Mouse (Mus musculus): ENCODE results near the gene Cyp8b1. TPM values are rescaled to one million over a fixed set of nuclear protein-coding genes. Genes with fewer than 3 reads are reported as not detected.

Gene Cyp8b1
- polyA plus RNA-seq, 1 experiment from 2014 or later, result not detected

DNA sequence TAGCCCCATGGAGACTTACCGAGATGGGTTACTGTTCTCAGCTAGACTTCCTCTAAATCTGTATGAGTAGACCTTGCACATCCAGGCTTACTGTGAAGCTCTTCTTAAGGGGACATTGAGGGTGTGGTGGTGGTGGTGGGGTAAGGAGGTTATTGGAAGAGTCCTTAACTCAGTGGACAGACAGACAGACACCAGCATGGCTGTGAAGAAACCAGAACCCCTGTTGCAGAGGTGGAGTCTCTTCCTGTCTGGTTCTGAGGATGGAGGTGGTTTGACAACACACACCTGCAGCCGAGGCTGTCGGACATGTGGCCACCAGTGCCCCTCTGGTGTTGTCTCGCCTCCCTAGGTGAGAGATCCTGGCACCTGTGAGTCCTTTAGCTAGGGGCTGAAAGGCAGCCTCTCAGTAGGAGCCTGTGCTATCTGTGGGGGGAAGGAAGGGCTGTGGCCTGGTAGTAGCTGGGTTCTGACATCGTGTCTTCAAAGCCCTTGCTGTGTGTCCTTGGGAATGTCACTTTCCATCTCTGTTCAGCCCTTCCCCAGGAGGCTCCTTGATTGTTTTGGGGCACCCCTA lies 15.7 kb downstream of the Cyp8b1 start:
- no peak for ATAC-seq (ENCODE audit: low FRiP score)
- no peaks in the 10 kb centered on the region for H3K9me3 ChIP-seq (replicated peaks)
- H3K4me3 ChIP-seq, result no peak overlapping the region
- no peaks in the 10 kb centered on the region for H3K27me3 ChIP-seq
- no peak overlapping the region for H3K4me2 ChIP-seq (replicated peaks)
- H3K36me3 ChIP-seq, result no peaks in the 10 kb centered on the region
- H3K4me1 ChIP-seq, result no peaks in the 10 kb centered on the region
- 89% methylated on average over 5 of the region's 5 CpGs for WGBS
- H3K27ac ChIP-seq, result no peak overlapping the region
- H3K9ac ChIP-seq, result no peak overlapping the region

- Histone ChIP-seq H3K9me3 (replicated peaks) (no peaks in the 10 kb centered on the region), H3K27ac (no peak overlapping the region), H3K9ac (no peak overlapping the region), H3K36me3 (no peaks in the 10 kb centered on the region), H3K4me2 (replicated peaks) (no peak overlapping the region), H3K4me3 (no peak overlapping the region), H3K27me3 (no peaks in the 10 kb centered on the region), H3K4me1 (no peaks in the 10 kb centered on the region)
- WGBS, result 69% methylated on average over 6 of the region's 6 CpGs
- no peak for ATAC-seq (ENCODE audit: low FRiP score)
These were observed 16.8 kb downstream of the Cyp8b1 start for GRCm38 (mm10) chr9:121899306-121899705.

GRCm38 (mm10) chr9:121898245-121898644 lies 17.9 kb downstream of the Cyp8b1 start, which contains the start of gene Ackr2:
Gene Ackr2, plus strand, starts transcription at chr9:121898355.
- Histone ChIP-seq H3K4me1 (no peaks in the 10 kb centered on the region), H3K9me3 (replicated peaks) (no peaks in the 10 kb centered on the region), H3K27ac (no peak within 1 kb of the TSS), H3K9ac (no peak within 1 kb of the TSS), H3K4me2 (replicated peaks) (no peak within 1 kb of the TSS), H3K4me3 (no peak within 1 kb of the TSS), H3K36me3 (no peaks in the 10 kb centered on the region), H3K27me3 (no peaks in the 10 kb centered on the region)
- WGBS, result 74% methylated on average over 9 of the region's 9 CpGs
- ATAC-seq (ENCODE audit: low FRiP score), result no peak

DNA sequence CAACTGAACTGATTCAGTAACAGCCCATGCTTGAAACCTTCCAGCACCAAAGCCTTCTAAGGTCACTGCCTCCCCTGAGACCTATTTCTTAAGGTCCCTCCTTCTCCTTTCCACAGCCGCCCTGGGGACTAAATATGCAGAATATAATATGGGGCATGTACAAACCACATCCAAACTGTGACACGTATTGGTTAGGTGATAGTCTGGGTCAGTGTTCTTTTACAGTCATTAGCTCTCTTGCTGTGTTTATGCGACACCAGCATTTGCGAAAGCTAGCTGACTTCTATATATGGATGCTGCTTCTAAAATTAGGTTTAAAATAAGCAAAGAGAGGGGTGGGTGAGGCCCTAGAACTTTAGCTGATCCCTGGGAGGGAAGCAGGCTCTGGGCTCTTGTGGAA lies 19.3 kb downstream of the Cyp8b1 start:
- Histone ChIP-seq H3K36me3 (no peaks in the 10 kb centered on the region), H3K4me2 (replicated peaks) (no peak overlapping the region), H3K9me3 (replicated peaks) (no peaks in the 10 kb centered on the region), H3K4me1 (no peaks in the 10 kb centered on the region), H3K27ac (no peak overlapping the region), H3K27me3 (no peaks in the 10 kb centered on the region), H3K9ac (no peak overlapping the region), H3K4me3 (no peak overlapping the region)
- ATAC-seq (ENCODE audit: low FRiP score), result no peak
- 86% methylated on average over 4 of the region's 4 CpGs for WGBS

DNA sequence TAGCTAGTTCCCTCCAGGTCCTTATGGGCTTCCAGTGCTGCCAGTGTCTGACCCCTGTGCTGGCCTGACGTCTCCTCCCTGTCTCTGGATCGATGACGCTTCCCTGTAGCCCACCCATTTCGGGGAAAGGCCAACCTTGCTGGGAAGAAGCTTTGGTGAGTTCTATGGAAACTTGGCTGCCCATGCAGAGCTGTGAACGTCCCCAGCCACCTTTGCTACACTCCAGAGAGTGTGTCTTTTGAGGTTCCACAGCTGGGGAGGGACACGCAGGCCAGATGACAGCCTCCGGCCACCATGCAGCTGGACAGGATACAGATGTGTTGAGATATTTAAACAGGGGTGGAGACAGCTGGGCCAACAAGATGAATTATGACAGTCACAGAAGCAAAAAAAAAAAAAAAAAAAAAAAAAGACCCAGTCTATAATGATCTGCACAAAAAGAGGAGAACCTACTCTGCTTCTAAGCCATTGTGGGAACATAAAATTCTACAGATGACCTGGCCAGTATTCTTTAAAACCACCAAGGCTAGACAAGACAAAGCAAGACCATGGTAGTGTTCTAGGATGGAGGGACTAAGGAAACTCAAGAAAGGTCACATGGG lies 20.6 kb downstream of the Cyp8b1 start:
- no peak overlapping the region for H3K4me3 ChIP-seq
- peaks cover 4% of the 10 kb centered on the region for H3K4me1 ChIP-seq
- 79% methylated on average over 7 of the region's 7 CpGs for WGBS
- no peak overlapping the region for H3K9ac ChIP-seq
- H3K27ac ChIP-seq, result no peak overlapping the region
- H3K4me2 ChIP-seq (replicated peaks), result no peak overlapping the region
- H3K27me3 ChIP-seq, result no peaks in the 10 kb centered on the region
- ATAC-seq (ENCODE audit: low FRiP score), result no peak
- H3K36me3 ChIP-seq, result no peaks in the 10 kb centered on the region
- H3K9me3 ChIP-seq (replicated peaks), result no peaks in the 10 kb centered on the region

- no peaks in the 10 kb centered on the region for H3K9me3 ChIP-seq (replicated peaks)
- 88% methylated on average over 7 of the region's 7 CpGs for WGBS
- H3K27ac ChIP-seq, result no peak overlapping the region
- no peak overlapping the region for H3K9ac ChIP-seq
- H3K27me3 ChIP-seq, result no peaks in the 10 kb centered on the region
- H3K4me2 ChIP-seq (replicated peaks), result no peak overlapping the region
- no peak overlapping the region for H3K4me3 ChIP-seq
- peaks cover 6% of the 10 kb centered on the region for H3K4me1 ChIP-seq
- H3K36me3 ChIP-seq, result no peaks in the 10 kb centered on the region
- no peak for ATAC-seq (ENCODE audit: low FRiP score)
These were observed 21.7 kb downstream of the Cyp8b1 start for GRCm38 (mm10) chr9:121894447-121894846.

DNA sequence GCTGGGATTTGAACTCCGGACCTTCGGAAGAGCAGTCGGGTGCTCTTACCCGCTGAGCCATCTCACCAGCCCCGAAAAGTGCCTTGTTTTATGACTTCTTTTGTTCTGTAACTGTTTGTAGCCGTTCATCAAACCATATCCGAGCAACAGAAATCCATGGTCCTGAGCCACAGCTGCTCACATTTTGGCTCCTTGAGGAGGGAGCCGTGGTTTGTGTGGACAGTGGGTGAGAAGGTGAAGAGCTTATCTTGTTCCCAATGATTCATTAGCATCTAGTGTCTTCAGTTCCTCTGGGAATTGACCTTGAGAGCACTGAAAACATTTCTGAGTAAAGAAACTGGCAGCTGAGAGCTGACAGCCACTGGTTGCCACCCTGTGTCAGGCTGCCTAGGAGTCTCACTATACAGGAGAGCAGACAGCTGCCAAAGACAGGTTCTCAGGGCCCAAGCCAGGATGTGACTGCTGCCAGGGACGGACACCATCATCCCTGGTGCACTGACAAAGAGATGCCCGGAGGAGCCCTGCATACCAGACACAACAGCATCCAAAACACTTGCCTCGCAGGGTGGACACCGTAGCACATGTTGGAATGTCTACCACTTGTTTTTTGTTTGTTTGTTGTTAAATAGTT lies 23.9 kb downstream of the Cyp8b1 start:
- WGBS, result 86% methylated on average over 12 of the region's 12 CpGs
- Histone ChIP-seq H3K4me2 (replicated peaks) (no peak overlapping the region), H3K9ac (no peak overlapping the region), H3K27me3 (no peaks in the 10 kb centered on the region), H3K9me3 (replicated peaks) (no peaks in the 10 kb centered on the region), H3K4me3 (no peak overlapping the region), H3K4me1 (peaks cover 6% of the 10 kb centered on the region), H3K36me3 (no peaks in the 10 kb centered on the region), H3K27ac (no peak overlapping the region)
- no peak for ATAC-seq (ENCODE audit: low FRiP score)

DNA sequence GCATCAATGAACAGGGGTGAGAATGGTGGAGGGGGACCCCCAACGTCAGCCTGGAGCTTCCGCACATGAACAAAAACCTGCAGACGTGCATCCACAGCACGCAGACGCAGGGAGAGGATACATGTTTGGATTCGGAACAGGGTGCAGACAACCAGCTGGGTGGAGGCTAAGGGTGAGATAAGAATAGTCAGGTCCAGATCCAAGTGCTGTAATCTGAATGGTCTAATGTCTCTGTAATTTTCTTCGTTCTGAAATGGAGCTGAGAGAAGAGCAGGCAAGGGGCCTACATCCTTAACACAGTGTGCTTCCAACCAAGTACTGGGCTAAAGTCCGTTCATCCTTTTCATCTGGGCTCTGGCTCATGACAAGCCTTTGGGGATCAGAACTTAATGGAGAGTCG lies 24.8 kb downstream of the Cyp8b1 start:
- no peaks in the 10 kb centered on the region for H3K27me3 ChIP-seq
- no peaks in the 10 kb centered on the region for H3K9me3 ChIP-seq (replicated peaks)
- H3K36me3 ChIP-seq, result no peaks in the 10 kb centered on the region
- peaks cover 6% of the 10 kb centered on the region for H3K4me1 ChIP-seq
- H3K4me3 ChIP-seq, result no peak overlapping the region
- WGBS, result 85% methylated on average over 9 of the region's 9 CpGs
- H3K27ac ChIP-seq, result no peak overlapping the region
- ATAC-seq (ENCODE audit: low FRiP score), result no peak
- H3K4me2 ChIP-seq (replicated peaks), result no peak overlapping the region
- H3K9ac ChIP-seq, result no peak overlapping the region

DNA sequence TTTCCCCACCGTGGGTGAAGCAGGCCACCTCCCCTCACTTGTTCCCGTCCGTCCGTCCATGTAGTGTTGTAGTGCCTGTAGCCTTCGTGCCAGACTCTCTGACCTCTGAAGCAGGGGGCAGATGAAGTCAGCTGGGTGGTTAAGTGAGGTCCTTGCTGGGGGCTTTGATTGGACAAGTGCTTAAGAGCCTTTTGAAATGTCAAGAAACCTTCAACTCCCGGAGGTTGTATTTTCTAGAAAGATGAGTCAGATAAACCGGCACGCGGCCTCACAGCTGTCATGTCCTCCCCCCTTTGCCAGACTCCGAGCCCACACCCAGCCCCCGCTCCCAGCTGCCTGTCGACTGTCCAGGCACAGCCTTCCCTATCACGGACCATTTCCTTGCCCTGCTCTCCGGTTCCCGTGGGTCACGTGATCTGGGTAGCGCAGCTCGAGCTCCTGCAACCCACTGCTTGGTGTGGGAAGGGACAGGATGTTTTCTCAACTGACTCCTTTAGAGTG lies 25.6 kb downstream of the Cyp8b1 start:
- no peaks in the 10 kb centered on the region for H3K9me3 ChIP-seq (replicated peaks)
- no peaks in the 10 kb centered on the region for H3K36me3 ChIP-seq
- peak overlapping the region; percentile 21; the same call in 1 of the 2 replicates for H3K4me2 ChIP-seq (replicated peaks)
- H3K4me1 ChIP-seq, result peaks cover 6% of the 10 kb centered on the region
- no peak overlapping the region for H3K4me3 ChIP-seq
- no peaks in the 10 kb centered on the region for H3K27me3 ChIP-seq
- no peak overlapping the region for H3K9ac ChIP-seq
- 36% methylated on average over 18 of the region's 18 CpGs for WGBS
- peak; percentile 40; the same call in 1 of the 2 replicates for ATAC-seq (ENCODE audit: low FRiP score)
- H3K27ac ChIP-seq, result no peak overlapping the region

GRCm38 (mm10) chr9:121889927-121890440 lies 26.1 kb downstream of the Cyp8b1 start:
- 61% methylated on average over 4 of the region's 4 CpGs for WGBS
- Histone ChIP-seq H3K4me1 (peaks cover 6% of the 10 kb centered on the region), H3K36me3 (no peaks in the 10 kb centered on the region), H3K4me2 (replicated peaks) (no peak overlapping the region), H3K27ac (no peak overlapping the region), H3K4me3 (no peak overlapping the region), H3K9me3 (replicated peaks) (no peaks in the 10 kb centered on the region), H3K9ac (no peak overlapping the region), H3K27me3 (no peaks in the 10 kb centered on the region)
- ATAC-seq (ENCODE audit: low FRiP score), result no peak

DNA sequence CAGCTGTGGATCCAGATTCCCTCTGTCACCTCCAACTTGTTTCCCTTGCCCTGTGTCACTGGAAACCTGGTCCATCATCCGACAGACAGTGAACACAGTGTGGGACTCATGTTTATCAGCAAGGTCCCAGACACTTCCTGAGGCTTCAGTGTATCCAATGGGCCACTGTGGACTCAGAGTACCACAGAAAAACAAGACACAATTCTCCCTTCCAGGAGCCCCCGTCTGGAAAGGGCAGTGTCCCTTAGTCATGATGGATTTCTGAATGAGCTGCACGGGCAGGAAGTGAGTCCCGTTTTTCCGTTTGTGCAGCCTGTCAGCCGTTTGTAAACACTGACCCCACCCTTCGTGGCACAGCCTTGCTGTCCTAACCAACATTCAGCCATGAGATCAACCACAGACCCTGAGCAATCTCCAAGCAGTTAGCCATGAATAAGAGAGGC lies 34.1 kb downstream of the Cyp8b1 start:
- H3K9me3 ChIP-seq (replicated peaks), result no peaks in the 10 kb centered on the region
- H3K9ac ChIP-seq, result no peak overlapping the region
- no peak overlapping the region for H3K27ac ChIP-seq
- no peak overlapping the region for H3K4me3 ChIP-seq
- no peaks in the 10 kb centered on the region for H3K36me3 ChIP-seq
- 0 out of 2 replicates have a peak, but pooled peaks cover 2% of the 10 kb centered on the region for H3K4me1 ChIP-seq
- WGBS, result 68% methylated on average over 7 of the region's 7 CpGs
- no peaks in the 10 kb centered on the region for H3K27me3 ChIP-seq
- ATAC-seq (ENCODE audit: low FRiP score), result no peak
- H3K4me2 ChIP-seq (replicated peaks), result no peak overlapping the region

GRCm38 (mm10) chr9:121881301-121881700 lies 34.8 kb downstream of the Cyp8b1 start:
- Histone ChIP-seq H3K27ac (no peak overlapping the region), H3K4me3 (no peak overlapping the region), H3K27me3 (no peaks in the 10 kb centered on the region), H3K36me3 (no peaks in the 10 kb centered on the region), H3K9ac (no peak overlapping the region), H3K4me1 (0 out of 2 replicates have a peak, but pooled peaks cover 2% of the 10 kb centered on the region), H3K9me3 (replicated peaks) (no peaks in the 10 kb centered on the region), H3K4me2 (replicated peaks) (no peak overlapping the region)
- no peak for ATAC-seq (ENCODE audit: low FRiP score)
- WGBS, result 77% methylated on average over 6 of the region's 6 CpGs
